Mouse (Mus musculus) mature B cell (primary cell): ENCODE data around the gene Ccn1.

Experiments
- in situ Hi-C: fragments of 300-500 bp; cut with MboI; formaldehyde crosslinking; loops from 2 replicates; pipeline ENCODE4 v1.14.3; 2019

Gene Ccn1

DNA sequence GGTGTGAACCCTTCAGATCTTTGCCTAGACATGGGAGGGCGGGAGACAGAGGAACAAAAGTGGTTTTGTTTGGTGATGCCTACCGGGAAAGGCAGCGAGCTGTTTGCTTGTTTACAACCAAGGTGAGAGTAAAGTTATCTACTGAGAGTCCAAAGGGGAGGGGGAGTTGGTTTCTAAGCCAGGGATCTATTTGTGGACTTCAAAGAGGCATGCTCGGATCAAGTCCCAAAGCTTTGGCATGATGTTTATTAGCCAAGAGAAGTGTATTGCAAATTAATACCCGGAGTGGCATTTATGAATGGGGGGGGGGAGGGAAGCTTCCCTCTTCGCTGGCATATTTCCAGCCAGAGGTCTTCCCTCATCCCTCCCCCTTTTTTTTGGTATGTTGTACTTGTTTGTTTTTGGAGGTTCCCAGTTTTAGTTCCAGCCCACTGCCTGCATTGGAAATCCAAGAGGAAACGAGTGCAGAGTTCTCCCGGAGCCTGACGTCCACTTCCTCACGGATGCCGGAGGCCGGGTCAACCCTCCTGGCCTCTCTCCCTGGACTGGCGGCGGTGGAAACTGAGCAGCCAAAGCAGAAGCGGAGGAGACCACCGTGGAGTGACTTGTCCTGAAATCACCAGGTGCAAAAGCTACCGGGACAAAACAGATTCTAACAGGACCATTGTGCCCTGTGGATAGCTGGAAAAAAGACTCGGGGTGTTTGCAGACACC lies 674 bp upstream of the Ccn1 start:
- in situ Hi-C loops, result no loop called here

DNA sequence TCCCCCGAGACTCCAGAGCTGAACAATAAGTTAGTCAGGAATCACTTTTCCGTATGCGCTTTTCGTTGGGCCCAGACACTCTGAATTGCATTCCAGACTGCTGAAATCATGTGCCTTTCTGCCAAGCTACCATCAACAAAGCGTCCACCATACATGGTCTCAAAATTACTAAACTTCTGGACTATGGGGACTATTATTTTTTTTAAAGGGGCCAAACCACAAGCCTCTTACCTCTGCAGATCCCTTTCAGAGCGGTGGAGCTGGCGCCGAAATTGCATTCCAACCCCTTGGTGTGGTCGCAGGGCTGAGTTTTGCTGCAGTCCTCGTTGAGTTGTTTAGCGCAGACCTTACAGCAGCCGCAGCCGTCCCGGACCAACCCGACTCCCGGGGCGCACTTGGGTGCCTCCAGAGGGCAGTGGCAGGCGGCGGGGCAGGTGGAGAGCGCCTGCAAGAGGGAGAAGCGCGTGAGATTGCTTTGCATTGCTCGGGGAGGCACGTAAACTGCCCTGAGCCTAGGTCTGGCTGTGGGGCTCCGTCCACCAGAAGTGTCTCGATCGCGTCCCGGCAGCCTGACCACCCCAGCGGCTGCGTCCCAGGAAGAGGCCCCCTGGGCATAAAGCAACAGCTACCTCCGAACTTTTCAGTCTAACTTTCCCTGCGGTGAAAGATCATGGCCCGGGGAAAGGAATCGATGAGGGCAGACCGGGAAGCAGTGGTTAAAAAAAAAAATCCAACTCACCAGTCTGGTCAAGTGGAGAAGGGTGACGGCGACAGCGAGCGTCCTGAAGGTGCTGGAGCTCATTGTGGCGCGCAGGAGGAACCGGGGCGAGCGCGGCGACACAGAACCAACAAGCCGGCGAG lies 560 bp downstream of the Ccn1 start:
- in situ Hi-C loops, result no loop called here

DNA sequence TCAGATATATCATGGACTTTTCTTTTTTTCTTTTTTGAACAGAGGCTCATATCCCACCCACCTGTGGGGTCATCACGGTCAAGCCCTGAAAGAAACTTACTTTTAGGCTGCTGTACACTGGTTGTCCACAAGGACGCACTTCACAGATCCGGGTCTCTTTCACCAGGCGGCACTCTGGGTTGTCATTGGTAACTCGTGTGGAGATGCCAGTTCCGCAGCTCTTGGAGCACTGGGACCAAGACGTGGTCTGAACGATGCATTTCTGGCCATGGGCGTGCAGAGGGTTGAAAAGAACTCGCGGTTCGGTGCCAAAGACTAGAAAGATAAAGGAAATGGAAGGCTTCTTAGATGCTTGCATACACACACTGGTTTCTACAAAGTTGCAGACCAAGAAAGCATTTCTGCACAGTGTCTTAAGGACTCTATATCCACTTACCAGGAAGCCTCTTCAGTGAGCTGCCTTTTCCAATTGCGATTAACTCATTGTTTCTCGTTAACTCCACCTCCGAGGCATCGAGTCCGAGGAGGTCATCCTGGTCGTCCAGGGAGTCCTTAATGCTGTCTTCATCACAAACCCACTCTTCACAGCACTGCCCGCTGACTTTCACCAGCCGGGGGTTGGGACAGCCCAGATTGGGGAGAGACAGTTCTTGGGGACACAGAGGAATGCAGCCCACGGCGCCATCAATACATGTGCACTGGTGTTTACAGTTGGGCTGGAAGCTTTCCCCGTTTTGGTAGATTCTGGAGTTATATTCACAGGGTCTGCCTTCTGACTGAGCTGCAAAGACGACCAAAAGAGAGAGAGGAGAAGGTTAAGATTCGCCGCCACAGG lies 1.5 kb downstream of the Ccn1 start:
- in situ Hi-C loops, result no loop called here

DNA sequence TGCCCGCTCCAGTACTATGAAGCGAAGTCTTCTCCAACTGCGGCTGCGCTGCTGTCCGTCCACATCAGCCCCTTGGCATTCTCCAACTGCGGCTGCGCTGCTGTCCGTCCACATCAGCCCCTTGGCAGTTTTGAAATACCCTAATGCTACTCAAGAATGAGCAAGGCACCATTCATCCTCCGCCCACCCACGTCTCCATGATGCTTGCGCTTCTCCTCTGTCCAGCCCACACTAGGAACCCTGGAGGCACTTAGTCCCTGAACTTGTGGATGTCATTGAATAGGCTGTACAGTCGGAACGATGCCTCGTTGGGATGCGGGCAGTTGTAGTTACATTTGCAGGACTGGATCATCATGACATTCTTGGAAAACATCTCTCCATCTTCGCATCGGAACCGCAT lies 2.4 kb downstream of the Ccn1 start:
- in situ Hi-C loops, result no loop called here

DNA sequence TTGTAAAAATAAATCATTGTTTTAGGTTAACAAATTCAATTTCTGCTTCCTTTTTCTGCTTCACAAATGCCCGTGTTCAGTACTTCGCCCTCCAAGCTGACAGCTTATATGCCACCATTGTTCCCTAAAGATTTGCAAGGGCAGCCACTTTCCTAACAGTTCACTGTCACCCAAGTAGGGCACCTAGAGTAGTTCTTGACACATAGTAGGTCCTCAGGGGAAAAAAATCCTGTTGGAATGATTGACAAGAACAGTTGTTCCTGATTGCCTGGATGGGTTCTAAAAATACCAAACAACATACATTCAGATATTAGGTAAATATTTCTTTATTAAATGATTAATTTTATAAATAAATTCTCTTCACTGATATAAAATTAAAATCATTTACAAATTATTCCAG lies 3.1 kb downstream of the Ccn1 start:
- in situ Hi-C loops, result no loop called here

DNA sequence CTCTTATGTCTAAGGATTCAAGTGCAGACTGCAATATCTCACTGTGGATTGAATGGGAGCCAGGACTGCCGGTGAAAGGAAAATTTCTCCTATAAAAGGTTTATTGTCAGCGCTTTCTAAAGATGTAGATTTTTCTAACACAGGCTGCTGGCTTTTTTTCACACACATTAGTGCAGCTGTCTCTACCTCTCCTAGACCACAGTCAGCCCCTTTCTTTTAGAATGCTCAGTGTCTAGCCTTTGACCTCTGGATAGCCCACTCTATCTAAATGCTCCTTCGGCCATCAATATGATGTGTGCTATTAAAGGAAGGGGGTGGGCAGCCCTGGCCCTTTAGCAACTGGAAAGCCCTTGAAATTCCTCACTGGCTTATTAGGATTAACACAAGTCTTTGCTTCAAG lies 3.8 kb downstream of the Ccn1 start:
- in situ Hi-C loops, result no loop called here

DNA sequence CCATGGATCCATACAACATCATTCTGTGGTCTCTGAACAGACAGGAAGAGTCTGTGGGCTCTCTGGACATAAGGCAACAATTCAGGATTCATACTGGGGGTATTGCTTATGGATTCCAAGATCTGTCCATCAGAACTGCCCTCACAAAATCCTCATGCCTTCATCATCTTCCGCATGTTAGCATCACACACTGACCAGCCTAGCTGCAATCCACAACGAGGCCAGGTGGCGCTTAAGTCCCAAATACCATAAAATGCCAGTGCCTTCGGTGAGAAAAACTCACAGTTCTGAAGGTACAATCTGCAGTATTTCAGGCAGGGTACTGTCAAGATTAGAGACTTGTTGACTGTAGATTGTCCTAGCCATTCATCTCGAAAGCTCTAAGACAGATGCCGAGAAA lies 4.3 kb downstream of the Ccn1 start:
- in situ Hi-C loops, result no loop called here

DNA sequence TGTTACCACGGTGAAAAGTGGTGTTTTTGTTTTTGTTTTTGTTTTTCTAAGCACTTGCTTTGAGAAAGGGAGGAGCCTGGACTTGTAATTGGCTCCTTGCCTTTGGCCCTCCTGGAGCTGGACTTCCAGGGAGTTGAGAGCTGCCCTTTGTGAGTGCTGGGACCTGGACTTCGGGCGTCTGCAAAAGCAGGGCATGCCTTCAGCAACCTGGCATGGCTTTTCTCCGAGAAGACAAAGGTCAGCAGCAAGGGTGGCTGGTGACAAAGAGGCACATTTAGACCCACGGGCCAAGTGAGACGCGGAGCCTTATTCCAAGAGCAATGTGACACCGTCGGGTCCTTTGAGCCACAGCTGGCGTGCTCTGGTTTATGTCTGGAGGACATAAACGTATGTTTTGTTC lies 6.9 kb downstream of the Ccn1 start:
- in situ Hi-C loops, result no loop called here

DNA sequence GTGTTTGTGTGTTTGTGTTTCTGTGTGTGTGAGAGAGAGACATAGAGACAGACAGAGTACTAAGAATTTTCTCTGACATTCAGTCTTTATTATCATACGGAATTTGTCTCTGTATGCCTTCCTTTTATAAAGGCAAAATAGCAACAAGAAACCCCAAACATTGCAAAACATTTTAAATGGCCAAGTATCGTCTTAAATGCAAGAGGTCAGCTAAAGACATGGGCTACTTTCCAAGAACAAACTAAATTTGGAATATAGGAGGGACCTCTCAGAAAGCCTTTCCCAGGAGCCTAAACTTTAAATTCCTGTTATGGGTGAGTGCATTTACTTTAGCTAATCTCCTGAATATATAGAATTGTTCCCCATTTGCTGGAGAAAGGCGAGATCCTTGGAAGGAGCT lies 7.9 kb downstream of the Ccn1 start:
- in situ Hi-C loops, result no loop called here

DNA sequence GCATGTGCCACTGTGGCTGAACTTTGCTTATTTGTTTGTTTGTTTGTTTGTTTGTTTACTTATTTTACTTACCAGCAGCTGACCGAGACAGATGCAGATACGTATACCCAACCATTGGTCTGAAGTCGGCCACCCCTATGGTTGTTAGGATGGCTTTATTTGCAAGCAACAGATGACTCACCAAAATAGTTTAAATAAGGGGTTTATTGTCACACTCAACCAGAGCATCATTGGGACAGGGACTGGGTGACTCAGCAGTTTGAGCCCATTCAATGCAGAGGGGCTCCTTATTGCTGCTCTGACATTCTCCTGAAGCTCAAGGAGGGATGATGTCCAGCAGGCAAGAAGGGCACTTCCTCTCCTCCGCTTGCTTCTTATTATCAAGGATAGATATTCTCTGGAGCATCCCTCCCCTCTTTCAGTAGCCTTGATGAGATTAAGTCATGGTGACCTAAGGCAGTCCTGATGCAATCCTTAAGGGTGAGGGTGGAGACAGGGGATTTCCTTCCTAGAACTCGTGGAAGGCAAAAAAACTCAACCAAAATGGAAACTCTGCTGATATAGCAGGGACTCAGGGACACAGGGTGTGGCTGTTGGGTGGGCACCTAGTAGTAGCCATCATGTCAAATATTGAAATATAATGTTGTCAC lies 8.6 kb downstream of the Ccn1 start:
- in situ Hi-C loops, result no loop called here

DNA sequence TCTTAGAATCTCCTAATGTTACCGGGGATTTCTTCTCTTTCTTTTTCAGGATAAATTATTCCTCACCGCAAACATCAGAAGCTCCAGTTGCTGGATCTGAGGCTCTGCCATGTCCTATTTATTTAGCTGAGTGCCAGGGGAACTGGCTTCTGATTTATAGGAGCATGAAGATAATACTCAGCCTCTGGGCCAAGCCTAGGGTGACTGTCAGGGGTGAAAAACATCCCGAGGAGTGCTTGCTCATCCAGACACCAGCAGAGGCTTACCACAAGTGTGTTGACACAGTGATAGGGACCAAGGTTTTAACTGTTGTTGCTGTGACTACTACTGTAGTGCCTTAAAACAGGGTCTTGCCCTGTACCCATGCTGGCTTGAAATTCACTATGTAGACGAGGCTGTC lies 9.2 kb downstream of the Ccn1 start:
- in situ Hi-C loops, result no loop called here

DNA sequence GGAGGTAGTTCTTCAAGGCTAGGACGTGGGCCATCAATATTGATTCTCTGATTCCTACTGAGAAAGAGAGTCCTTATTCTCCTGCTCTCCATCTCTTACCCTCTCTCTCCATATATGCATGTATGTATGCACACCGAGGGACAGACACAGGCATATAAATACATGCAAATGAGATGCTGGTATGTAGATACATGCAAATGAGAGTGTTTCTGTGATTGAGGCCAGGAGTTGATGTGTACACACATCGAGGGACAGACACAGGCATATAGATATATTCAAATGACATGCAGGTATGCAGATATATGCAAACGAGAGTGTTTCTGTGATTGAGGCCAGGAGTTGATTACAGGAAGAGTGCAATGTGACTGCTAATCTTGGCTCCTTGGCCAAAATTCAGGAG lies 9.6 kb downstream of the Ccn1 start:
- in situ Hi-C loops, result no loop called here

DNA sequence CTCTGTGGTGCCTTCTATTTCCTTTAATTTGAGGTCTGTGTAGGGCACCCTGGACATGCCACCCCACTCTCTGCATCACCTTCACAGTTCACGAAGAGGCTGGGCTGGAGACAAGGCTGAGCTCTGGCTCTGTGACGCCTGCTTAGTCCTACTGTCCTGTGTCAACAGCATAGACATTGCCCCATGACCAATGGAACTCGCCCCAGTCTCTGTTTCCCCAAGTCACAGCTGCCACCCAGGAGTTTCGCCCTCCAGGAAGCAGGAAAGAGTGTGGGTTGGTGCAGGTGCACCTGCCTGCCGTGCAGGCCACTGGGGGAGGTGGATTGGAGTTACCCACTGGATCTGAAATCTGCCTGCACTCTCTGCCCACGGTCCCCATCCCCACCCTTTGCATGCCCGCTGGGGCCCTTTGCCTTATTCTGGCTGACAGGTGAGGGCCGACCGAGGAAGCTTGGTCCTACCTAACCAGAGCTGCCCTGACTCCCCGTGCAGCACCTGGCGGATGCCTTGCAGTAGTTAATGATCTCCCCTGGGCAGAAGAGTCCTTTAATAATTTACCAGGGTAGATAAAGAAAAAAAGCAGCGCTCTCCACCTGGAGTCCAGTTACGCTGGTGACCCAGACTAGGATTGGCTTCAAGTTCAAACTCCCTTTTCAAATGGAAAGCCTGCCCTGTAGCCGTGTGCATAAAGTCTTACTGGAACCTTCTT lies 15.6 kb downstream of the Ccn1 start:
- in situ Hi-C loops, result no loop called here

DNA sequence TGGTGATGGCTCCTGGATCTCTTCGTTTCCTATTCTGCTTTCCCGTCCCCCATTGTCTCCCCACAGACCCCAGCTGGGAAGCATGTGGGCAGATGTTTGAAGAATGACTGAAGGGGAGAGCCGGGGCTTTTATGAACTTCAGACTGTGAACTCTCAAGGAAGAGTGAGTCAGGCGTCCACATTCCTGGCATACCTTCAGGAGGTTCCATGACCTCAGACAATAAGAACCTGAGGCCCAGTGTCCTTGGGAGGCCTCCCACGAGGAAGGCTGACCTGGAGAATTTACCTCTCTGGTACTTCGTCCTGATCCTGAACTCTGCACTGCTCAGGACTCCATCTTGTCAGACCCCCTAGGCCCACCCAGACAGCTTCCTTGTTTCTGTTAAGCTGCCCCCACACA lies 16.9 kb downstream of the Ccn1 start:
- in situ Hi-C loops, result no loop called here

DNA sequence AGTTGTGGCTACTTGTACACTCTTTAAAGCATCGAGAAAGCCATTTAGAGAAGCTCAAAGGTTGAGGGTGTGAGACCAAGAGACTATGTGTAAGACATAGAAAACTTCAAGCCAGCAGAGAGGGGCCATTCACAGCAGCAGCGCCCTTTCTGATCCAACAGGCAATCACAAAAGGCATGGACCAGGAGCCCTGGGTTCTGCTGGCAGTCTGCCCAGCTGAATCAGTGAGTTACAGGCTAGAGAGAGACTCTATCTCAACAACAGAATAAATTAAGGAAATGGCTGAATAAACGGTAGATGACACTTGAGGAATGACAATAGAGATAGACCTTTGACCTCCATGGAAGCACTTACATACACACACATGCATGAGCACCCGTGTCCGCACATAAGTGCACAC lies 21.1 kb downstream of the Ccn1 start:
- in situ Hi-C loops, result no loop called here

DNA sequence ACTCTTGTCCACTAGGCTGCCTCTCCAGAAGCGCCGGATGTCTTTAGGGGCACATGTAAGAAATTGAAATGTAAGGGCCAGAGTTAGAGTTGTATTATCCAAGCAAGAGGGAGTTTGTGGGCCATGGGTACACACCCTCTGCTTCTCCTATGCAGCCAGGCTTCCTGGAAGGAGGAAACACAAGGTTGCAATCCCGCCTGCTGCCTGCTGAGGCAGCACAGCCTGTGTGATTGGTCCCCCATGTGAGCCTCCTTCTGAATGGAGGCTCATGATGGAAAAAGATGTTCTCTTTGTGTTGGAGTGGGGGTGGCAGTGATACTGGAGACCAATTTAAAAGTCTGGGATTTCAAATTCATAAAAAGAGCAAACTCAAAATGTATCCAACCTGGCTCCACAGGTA lies 22.0 kb downstream of the Ccn1 start:
- in situ Hi-C loops, result no loop called here

DNA sequence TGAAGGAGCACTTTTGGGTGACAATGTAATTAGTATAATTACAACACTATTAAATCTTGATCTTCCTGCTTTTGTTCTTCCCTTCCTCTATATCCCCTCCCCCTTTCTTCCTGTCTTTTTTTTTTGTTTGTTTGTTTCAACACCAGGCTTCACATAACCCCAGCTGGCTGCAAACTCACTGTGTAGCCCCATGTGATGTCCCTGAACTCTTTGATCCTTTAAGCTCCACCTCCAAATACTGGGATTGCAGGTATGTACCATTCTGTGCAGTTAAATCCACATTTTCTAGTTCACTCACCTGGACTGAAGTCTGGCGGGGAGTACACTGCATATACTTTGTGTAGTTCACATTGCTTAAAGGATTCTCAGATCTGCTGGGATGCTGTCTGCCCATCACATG lies 23.7 kb downstream of the Ccn1 start:
- in situ Hi-C loops, result no loop called here

DNA sequence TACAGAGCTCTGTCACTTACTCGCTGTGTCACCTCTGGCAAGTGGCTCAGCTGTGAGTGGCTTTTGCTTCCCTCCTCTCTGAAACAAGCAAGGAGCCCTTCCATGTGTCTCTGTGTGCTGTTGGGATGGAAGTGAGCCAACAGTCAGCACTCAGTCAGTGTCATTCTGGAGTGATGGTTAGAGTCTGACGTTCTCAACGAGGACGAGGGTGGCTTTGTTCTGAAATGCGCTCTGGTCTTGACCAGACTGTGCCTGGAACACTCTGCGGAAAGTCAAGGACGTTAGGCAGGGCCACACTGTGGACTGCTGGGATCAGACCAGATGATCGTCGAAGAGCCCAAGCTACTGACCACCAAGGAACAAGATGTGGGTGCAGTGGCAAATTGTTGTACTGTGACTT lies 24.2 kb downstream of the Ccn1 start:
- in situ Hi-C loops, result no loop called here

DNA sequence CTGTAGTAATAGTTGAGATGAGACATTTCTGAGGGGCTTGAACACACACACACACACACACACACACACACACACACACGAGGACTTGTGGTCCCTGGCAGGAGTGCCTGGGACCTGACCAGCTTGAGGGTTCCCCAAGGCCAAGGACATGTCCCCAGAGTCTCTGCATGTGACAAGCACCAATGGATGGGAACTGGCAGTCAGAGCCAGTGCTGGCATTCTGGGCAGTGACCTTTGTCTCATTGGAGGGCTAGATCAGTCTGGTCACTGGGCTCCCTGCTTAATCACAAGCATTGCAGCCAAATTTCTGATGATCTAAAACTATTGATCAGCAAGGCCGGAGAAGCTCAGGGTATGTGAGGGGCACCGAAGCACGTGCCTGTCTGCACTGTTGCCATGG lies 25.0 kb downstream of the Ccn1 start:
- in situ Hi-C loops, result no loop called here

DNA sequence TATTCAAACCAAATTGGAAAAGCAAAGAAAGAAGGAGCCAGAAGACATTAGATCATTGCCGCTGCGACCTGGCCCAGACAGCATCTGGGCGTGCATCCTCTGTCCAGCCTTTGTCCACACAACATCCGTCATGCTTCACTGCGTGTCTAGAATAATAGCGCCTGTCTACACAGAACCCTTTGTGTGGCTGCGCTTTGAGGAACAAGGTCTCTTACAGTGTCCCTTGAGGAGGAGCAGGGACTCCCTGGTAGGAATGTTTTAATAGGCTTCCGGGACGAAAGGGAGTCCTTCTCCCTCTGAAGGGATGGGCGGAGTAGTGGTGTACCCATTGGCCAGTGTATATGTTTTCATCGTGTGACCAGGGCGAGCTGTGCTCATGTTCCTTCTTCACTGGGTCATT lies 26.7 kb downstream of the Ccn1 start:
- in situ Hi-C loops, result no loop called here

DNA sequence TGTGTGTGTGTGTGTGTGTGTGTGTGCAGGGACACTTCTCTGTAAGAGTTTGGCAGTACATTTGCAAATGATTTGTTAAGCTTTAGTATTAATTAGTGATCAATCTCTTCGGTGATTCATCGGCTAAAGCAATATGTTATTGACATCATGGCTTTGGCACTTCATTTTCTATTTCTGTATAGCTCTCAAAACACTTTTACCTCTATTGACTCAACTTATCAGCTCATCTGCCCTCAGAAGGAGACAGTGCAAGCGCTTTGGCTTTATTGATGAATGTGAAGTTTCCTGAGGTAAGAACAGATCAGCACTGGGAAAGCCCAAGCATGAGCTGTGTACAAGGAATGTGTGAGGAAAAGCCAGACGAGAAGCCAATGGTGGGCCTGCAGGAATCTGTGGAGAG lies 28.6 kb downstream of the Ccn1 start:
- in situ Hi-C loops, result no loop called here
